Mouse (Mus musculus): ENCODE measurements at regions not wholly inside any gene's neighbourhood (a gene's known extent, or its start where the extent isn't known, plus 50 kb on each side); places are given as distances from the start of the nearest gene placed in this dataset.

GRCm38 (mm10) chr1:73797858-73798257 is 326.4 kb downstream of the Tns1 start:
- TF ChIP-seq CTCF (IDR thresholded peaks at IDR 0.05; ENCODE audit: low read depth, low read length): no peak
- TF ChIP-seq GATA1 (IDR thresholded peaks at IDR 0.05; ENCODE audit: borderline replicate concordance, low read length): no peak
